Comparison of ENCODE assay signal across 15 mouse cellular contexts in the genomic region with DNA sequence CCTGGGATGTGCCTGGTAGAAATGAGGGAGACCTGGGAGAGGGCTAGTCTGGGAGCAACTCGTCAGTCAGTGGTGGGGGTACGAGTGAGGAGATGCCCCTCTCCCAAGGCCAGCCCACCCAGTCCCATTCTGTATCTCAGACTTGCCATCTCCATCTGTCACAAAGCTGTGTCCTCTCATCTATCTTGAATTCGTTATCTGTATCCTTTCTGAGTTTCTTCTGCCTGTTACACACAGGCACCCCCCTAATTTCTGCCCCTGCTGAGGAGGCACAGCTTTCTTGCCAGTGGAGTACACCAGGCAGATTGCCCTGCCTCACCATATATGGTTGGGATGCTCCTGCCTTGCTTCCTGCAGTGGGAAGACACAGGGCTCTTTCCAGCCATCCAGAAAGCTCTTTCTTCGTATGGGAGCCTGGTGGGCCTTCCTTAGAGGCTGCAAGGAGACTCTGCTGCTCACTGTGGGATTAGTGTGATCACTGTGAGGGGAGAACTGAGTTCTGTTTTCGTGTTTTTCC. TPM values are rescaled to one million over a fixed set of nuclear protein-coding genes. Genes with fewer than 3 reads are reported as not detected.
A peak's percentile ranks its signal among the peaks of the same experiment; 100 is the strongest.
DNase-seq lines count a peak whose midpoint lies in the region; ATAC-seq and TF ChIP-seq lines count a peak whose summit lies in the region.
"Had no signal": no experiment of that assay in that cellular context is flagged by ENCODE, and none has a peak within 500 bp of the region (broad histone marks: within the 10 kb centered on the region; RNA-seq: fewer than 3 reads in every experiment).

No protein-coding gene starts in this region.

- H3K9ac ChIP-seq in forebrain, embryonic 13.5 days = no peak overlapping the region
- H3K9ac ChIP-seq in forebrain, embryonic 12.5 days = no peak overlapping the region
- H3K9ac ChIP-seq in intestine, embryonic 14.5 days (ENCODE audit: low read length) = no peak overlapping the region
- no peak overlapping the region for H3K9ac ChIP-seq in intestine, embryonic 15.5 days
- H3K9ac ChIP-seq in stomach, postnatal 0 days (ENCODE audit: low read length) = no peak overlapping the region
- H3K9ac ChIP-seq: heart, embryonic 13.5 days; limb, embryonic 12.5 days; liver, postnatal 0 days had no signal

- H3K4me3 ChIP-seq in forebrain, embryonic 13.5 days = no peak overlapping the region
- no peak overlapping the region for H3K4me3 ChIP-seq in forebrain, embryonic 12.5 days (replicated peaks)
- no peak overlapping the region for H3K4me3 ChIP-seq in intestine, embryonic 14.5 days (ENCODE audit: low read depth, low read length)
- H3K4me3 ChIP-seq in intestine, embryonic 15.5 days (replicated peaks) = no peak overlapping the region
- no peak overlapping the region for H3K4me3 ChIP-seq in stomach, postnatal 0 days (ENCODE audit: low read depth, low read length)
- H3K4me3 ChIP-seq: erythroblast, embryonic 14.5 days; heart, embryonic 13.5 days; limb, embryonic 12.5 days had no signal

- H3K27ac ChIP-seq in forebrain, embryonic 13.5 days = no peak overlapping the region
- H3K27ac ChIP-seq in forebrain, embryonic 12.5 days = no peak overlapping the region
- 0 out of 2 replicates have a peak overlapping the region, but pooled peaks have one; percentile 8 for H3K27ac ChIP-seq in intestine, embryonic 14.5 days (ENCODE audit: low read depth)
- H3K27ac ChIP-seq in intestine, embryonic 15.5 days = no peak overlapping the region
- H3K27ac ChIP-seq in stomach, postnatal 0 days (replicated peaks) = peak overlapping the region; percentile 61; the same call in 1 of the 2 replicates
- H3K27ac ChIP-seq: limb, embryonic 12.5 days had no signal

- 72% methylated on average over 5 of the region's 5 CpGs for WGBS in forebrain, embryonic 13.5 days
- WGBS in forebrain, embryonic 12.5 days = 73% methylated on average over 5 of the region's 5 CpGs
- 72% methylated on average over 5 of the region's 5 CpGs for WGBS in intestine, embryonic 14.5 days
- 70% methylated on average over 5 of the region's 5 CpGs for WGBS in intestine, embryonic 15.5 days
- 66% methylated on average over 5 of the region's 5 CpGs for WGBS in stomach, postnatal 0 days

- no peaks in the 10 kb centered on the region for H3K9me3 ChIP-seq in forebrain, embryonic 13.5 days (replicated peaks)
- H3K9me3 ChIP-seq in forebrain, embryonic 12.5 days = no peaks in the 10 kb centered on the region
- H3K9me3 ChIP-seq in intestine, embryonic 14.5 days (ENCODE audit: control insufficient read depth, low read length) = no peaks in the 10 kb centered on the region
- no peaks in the 10 kb centered on the region for H3K9me3 ChIP-seq in intestine, embryonic 15.5 days
- H3K9me3 ChIP-seq in stomach, postnatal 0 days (ENCODE audit: control insufficient read depth, low read length) = no peaks in the 10 kb centered on the region
- H3K9me3 ChIP-seq: heart, embryonic 13.5 days; limb, embryonic 12.5 days had no signal

- no peak for TF ChIP-seq CTCF in stomach, postnatal 0 days (IDR thresholded peaks at IDR 0.05; ENCODE audit: low read depth)

- TF ChIP-seq EP300 in stomach, postnatal 0 days (optimal IDR thresholded peaks at IDR 0.05) = no peak

- ATAC-seq in forebrain, embryonic 13.5 days = peak; percentile 19; the same call in 1 of the 2 replicates
- no peak for ATAC-seq in forebrain, embryonic 12.5 days (ENCODE audit: low FRiP score)
- ATAC-seq in intestine, embryonic 14.5 days (replicated peaks; ENCODE audit: low FRiP score, low TSS enrichment, low read depth) = no peak
- no peak for ATAC-seq in intestine, embryonic 15.5 days
- no peak for ATAC-seq in stomach, postnatal 0 days (ENCODE audit: low FRiP score, low TSS enrichment)
- ATAC-seq: intestine, embryonic 16.5 days; liver, postnatal 0 days had no signal

- peaks cover 31% of the 10 kb centered on the region for H3K4me1 ChIP-seq in forebrain, embryonic 13.5 days
- peaks cover 33% of the 10 kb centered on the region for H3K4me1 ChIP-seq in forebrain, embryonic 12.5 days
- H3K4me1 ChIP-seq in intestine, embryonic 14.5 days (replicated peaks; ENCODE audit: control insufficient read depth, insufficient read depth, low read length) = 0 out of 2 replicates have a peak, but pooled peaks cover 4% of the 10 kb centered on the region
- H3K4me1 ChIP-seq in intestine, embryonic 15.5 days (replicated peaks) = 0 out of 2 replicates have a peak, but pooled peaks cover 3% of the 10 kb centered on the region
- peaks cover 3% of the 10 kb centered on the region; the same call in 1 of the 2 replicates for H3K4me1 ChIP-seq in stomach, postnatal 0 days (replicated peaks; ENCODE audit: control insufficient read depth, insufficient read depth)

- no peak for DNase-seq in intestine, embryonic 14.5 days (ENCODE audit: low spot score)
- peak; percentile 59 for DNase-seq in right cerebral cortex, adult 18-20 months
- no peak for DNase-seq in right cerebral cortex, postnatal 14 days
- DNase-seq in stomach, postnatal 0 days (ENCODE audit: low spot score) = no peak
- DNase-seq in adrenal gland, adult 2 months = no peak
- DNase-seq: embryo, embryonic 11 days; liver, postnatal 0 days; lung, postnatal 4 days had no signal

- H3K4me2 ChIP-seq in forebrain, embryonic 13.5 days = no peak overlapping the region
- no peak overlapping the region for H3K4me2 ChIP-seq in forebrain, embryonic 12.5 days
- no peak overlapping the region for H3K4me2 ChIP-seq in intestine, embryonic 14.5 days (ENCODE audit: low read length)
- no peak overlapping the region for H3K4me2 ChIP-seq in intestine, embryonic 15.5 days (replicated peaks)
- H3K4me2 ChIP-seq in stomach, postnatal 0 days (replicated peaks; ENCODE audit: low read depth) = no peak overlapping the region
- H3K4me2 ChIP-seq: heart, embryonic 13.5 days; limb, embryonic 12.5 days had no signal

- peaks cover 22% of the 10 kb centered on the region for H3K36me3 ChIP-seq in forebrain, embryonic 13.5 days (ENCODE audit: poor library complexity, severe bottlenecking)
- 0 out of 2 replicates have a peak, but pooled peaks cover 4% of the 10 kb centered on the region for H3K36me3 ChIP-seq in forebrain, embryonic 12.5 days (replicated peaks)
- peaks cover 9% of the 10 kb centered on the region; the same call in 1 of the 2 replicates for H3K36me3 ChIP-seq in intestine, embryonic 14.5 days (ENCODE audit: control insufficient read depth, insufficient read depth, low read length)
- H3K36me3 ChIP-seq in intestine, embryonic 15.5 days = no peaks in the 10 kb centered on the region
- H3K36me3 ChIP-seq in stomach, postnatal 0 days (ENCODE audit: control insufficient read depth, insufficient read depth, low read length) = no peaks in the 10 kb centered on the region

- no peaks in the 10 kb centered on the region for H3K27me3 ChIP-seq in forebrain, embryonic 13.5 days
- H3K27me3 ChIP-seq in forebrain, embryonic 12.5 days = no peaks in the 10 kb centered on the region
- no peaks in the 10 kb centered on the region for H3K27me3 ChIP-seq in intestine, embryonic 14.5 days (replicated peaks; ENCODE audit: control insufficient read depth, insufficient read depth, low read length)
- no peaks in the 10 kb centered on the region for H3K27me3 ChIP-seq in intestine, embryonic 15.5 days (replicated peaks)
- no peaks in the 10 kb centered on the region for H3K27me3 ChIP-seq in stomach, postnatal 0 days (ENCODE audit: control insufficient read depth, insufficient read depth, low read length)
- H3K27me3 ChIP-seq: heart, embryonic 13.5 days; limb, embryonic 12.5 days had no signal

RNA-seq across cellular contexts. Expression of gene Bicd2, which starts 12.7 kb away (rescaled TPM):
- polyA plus RNA-seq in forebrain, embryonic 13.5 days (2015; fragmentation: Nextera tagmentation; extraction: Ambion mirVana) = 24.8 and 26.7 TPM in 2 replicates
- polyA plus RNA-seq in forebrain, embryonic 12.5 days (2016; fragmentation: Nextera tagmentation; extraction: Ambion mirVana) = 38.9 and 39.1 TPM in 2 replicates
- 24.0 and 25.8 TPM in 2 replicates for polyA plus RNA-seq in intestine, embryonic 14.5 days (2014; fragmentation: Nextera tagmentation; extraction: Ambion mirVana)
- polyA plus RNA-seq in intestine, embryonic 15.5 days (2015; fragmentation: Nextera tagmentation; extraction: Ambion mirVana) = 19.1 and 19.5 TPM in 2 replicates
- polyA plus RNA-seq in stomach, postnatal 0 days (2015; fragmentation: Nextera tagmentation; extraction: Ambion mirVana) = 19.6 TPM in 2 replicates
- total RNA-seq in adrenal gland, adult 2 months (2021) = 10 to 100 TPM; 34.7 to 43.2 TPM
- polyA plus RNA-seq in adrenal gland, adult 2 months (2012; rRNA removed) = 25.1 and 25.2 TPM in 2 replicates

RNA-seq across cellular contexts. Expression of gene Fgd3, which starts 33.9 kb away (rescaled TPM):
- polyA plus RNA-seq in forebrain, embryonic 13.5 days (2015; fragmentation: Nextera tagmentation; extraction: Ambion mirVana) = 3.0 and 3.3 TPM in 2 replicates
- 1.7 and 2.5 TPM in 2 replicates for polyA plus RNA-seq in forebrain, embryonic 12.5 days (2016; fragmentation: Nextera tagmentation; extraction: Ambion mirVana)
- polyA plus RNA-seq in intestine, embryonic 14.5 days (2014; fragmentation: Nextera tagmentation; extraction: Ambion mirVana) = 0.62 and 0.89 TPM in 2 replicates
- 0.94 and 0.95 TPM in 2 replicates for polyA plus RNA-seq in intestine, embryonic 15.5 days (2015; fragmentation: Nextera tagmentation; extraction: Ambion mirVana)
- 0.23 and 0.25 TPM in 2 replicates for polyA plus RNA-seq in stomach, postnatal 0 days (2015; fragmentation: Nextera tagmentation; extraction: Ambion mirVana)
- 1 to 10 TPM; 3.1 to 6.0 TPM for total RNA-seq in adrenal gland, adult 2 months (2021)
- 1.3 and 2.3 TPM in 2 replicates for polyA plus RNA-seq in adrenal gland, adult 2 months (2012; rRNA removed)

Comparison
In these comparisons a context has a peak if more than half of its experiments do, and no peak if none do; other contexts are left out.
1. H3K27ac ChIP-seq: peak in intestine, embryonic 14.5 days (single experiment) and stomach, postnatal 0 days (single experiment); none in forebrain, embryonic 13.5 days (single experiment), forebrain, embryonic 12.5 days (single experiment) and intestine, embryonic 15.5 days (single experiment).